Mouse (Mus musculus): ENCODE data around the gene Zfp692.
"Not testable (repeated sequence)": the region's sequence is repeated elsewhere in the genome, so short reads cannot be mapped to it uniquely, and the experiment has no call there.

Gene Zfp692

DNA sequence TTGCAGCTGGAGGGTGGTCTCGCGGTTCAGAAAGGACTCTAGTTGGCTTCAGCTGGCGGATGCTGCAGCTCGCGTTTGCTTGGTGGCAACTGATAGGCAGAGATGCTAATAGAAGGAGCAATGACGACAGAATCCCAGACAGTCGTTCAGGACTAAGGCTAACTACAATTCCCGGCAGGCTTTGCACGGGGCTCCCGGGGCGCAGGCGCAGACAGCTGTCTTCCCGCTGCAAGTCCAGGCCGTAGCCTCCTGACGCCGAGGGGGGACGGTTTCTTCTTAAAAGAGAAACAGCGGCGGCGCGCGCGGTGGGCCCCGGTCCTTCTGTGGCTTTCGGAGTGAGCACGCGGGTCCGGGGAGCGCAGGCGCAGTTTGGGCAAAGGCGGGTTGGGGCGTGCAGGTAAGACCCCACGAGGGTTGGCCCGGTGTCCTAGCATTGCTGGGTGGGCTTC, at the start of gene Zfp692:
Gene Zfp692 (plus strand): TSS at position 210 of the 449 bp plus-strand sequence.
- DNase-seq (ENCODE audit: low spot score), result peak; percentile 93

DNA sequence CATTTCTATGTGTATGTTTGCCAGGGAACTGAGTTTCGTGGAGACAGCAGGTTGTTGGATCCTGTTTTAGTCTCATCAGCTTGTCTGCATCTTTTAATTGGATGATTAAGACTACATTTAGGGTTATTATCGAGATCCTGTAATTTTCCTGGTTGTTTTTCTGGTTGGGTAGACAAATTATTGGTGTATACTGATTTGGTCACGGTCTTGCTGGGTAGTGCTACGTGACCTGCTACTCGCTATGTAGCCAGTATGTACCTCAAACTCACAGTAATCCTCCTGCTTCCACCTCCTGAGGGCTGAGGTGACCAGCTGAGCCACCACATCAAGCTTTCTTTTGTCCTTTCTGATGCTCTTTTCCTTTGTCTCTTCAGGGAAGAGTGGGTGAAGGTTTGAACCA, 49.1 kb upstream of the Zfp692 start:
- no peak for DNase-seq (ENCODE audit: low spot score)

- DNase-seq (ENCODE audit: low spot score), result no peak
These were observed 46.7 kb upstream of the Zfp692 start for GRCm38 (mm10) chr11:58260156-58260555.

DNA sequence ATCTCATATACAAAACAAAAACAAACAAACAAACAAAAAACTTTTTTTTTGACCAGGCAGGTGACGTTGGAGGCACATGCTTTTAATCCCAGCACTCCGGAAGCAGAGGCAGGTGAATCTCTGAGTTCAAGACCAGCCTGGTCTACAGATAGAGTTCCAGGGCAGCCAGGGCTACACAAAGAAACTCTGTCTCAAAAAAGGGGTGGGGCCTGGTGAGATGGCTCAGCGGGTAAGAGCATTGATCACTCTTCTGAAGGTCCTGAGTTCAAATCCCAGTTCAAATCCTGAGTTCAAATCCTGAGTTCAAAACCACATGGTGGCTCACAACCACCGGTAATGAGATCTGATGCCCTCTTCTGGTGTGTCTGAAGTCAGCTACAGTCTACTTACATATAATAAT, 45.0 kb upstream of the Zfp692 start:
- DNase-seq (ENCODE audit: low spot score), result no peak

DNA sequence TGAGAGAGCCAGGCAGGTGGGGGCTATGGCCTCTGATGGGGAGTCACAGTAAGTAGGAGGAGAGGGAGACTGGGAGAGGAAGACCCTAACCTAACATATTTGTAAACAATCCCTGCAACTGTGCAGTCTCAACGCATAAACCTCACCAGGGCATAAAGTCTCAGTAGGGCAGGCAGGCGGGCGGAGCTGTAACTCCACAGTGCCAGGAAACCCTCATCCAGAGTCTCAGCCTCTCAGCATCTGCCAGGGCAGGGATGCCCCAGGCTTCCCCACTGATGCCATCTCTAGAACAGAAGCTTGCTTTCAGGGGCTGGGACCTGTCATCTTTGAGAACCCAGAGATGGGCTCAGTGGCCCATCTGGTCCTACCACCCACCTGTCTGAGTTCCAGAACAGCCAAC, 44.5 kb upstream of the Zfp692 start:
- DNase-seq (ENCODE audit: low spot score), result no peak

DNA sequence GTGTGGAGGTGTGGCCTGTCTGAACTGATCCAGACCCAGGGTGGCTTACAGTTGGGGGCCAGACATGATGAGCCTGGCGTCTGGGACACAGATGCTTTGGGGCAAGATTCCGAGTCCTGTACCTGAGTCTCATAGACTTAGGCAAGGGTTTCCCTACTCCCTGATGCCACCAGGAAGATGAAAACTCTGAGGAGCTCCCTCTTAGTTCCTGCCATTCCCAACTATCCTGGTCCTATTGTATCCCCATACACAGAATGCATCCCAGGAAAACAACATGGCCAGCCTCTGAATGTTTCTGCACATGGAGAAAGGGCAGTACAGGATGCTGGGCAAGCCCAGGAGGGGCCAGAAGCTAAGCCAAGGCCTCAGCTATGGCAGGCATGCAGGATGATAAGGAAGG, 43.4 kb upstream of the Zfp692 start:
- no peak for DNase-seq (ENCODE audit: low spot score)

DNA sequence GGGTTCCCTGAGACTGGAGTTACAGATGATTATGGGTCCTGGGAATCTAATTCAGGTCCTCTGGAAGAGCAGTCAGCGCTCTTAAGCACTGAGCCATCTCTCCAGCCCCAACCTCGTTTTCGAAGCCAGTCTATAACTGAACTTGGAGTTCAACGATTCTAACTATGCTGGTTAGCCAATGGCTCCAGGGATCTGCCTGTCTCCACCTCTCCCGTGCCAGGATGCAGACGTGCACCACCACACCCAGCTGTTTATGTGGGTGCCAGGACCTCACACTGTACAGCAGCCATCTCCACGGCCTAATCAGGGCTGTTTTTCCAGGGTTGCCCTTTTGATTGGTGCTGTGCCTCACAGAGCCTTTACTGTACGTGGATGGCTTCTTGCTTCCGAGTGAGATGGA, 42.3 kb upstream of the Zfp692 start:
- no peak for DNase-seq (ENCODE audit: low spot score)

GRCm38 (mm10) chr11:58268285-58268684, 38.6 kb upstream of the Zfp692 start:
- no peak for DNase-seq (ENCODE audit: low spot score)

DNA sequence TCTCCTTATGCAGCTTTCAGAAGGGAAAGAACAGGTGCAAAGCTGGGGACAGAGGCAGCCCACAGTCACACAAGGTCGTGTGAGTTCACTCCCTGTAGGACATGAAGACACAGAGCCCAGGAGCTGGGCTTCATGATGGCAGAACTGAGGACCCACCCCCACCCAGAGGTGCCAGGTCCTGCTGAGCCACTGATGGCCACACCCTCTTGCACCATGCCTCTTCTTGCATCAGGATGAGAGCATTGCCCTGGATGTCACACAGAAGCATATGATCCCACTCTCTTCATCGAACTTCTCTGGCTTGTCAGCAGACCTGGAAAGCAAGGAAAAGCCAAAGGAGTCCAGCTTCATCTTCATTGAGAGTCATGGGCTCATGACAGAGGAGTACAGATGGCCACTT, 32.3 kb upstream of the Zfp692 start, which contains the start of gene 4930438A08Rik:
Gene 4930438A08Rik (plus strand): TSS at position 228 of the 400 bp plus-strand sequence.
- no peak for DNase-seq (ENCODE audit: low spot score)

- no peak for DNase-seq (ENCODE audit: low spot score)
These were observed 31.1 kb upstream of the Zfp692 start for GRCm38 (mm10) chr11:58275756-58276155.

GRCm38 (mm10) chr11:58281970-58282496, 24.8 kb upstream of the Zfp692 start:
- no peak for DNase-seq (ENCODE audit: low spot score)

- DNase-seq (ENCODE audit: low spot score), result no peak
These were observed 24.4 kb upstream of the Zfp692 start for GRCm38 (mm10) chr11:58282518-58282917.

- DNase-seq (ENCODE audit: low spot score), result no peak
These were observed 16.7 kb upstream of the Zfp692 start for GRCm38 (mm10) chr11:58289992-58290682.

DNA sequence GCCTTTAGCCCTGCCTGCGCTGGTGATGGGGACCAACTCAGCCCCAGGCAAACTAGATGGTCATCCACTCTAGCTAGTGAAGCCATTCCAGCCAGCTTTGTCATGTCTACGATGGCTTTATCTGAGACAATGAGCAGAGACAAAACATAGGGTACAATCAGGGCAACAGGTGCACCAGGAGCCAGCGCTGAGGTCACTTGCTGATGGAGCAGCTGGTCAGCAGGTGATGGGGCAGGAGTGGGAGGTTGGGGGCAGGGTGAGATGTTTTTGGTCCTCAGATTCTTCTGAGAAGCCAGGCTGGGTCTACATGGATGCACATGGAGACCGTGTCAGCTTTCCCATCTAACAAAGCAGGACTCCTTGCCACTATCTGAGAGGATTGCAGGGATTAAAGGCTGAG, 16.1 kb upstream of the Zfp692 start:
- no peak for DNase-seq (ENCODE audit: low spot score)

- no peak for DNase-seq (ENCODE audit: low spot score)
These were observed 14.1 kb upstream of the Zfp692 start for GRCm38 (mm10) chr11:58292791-58293190.

DNA sequence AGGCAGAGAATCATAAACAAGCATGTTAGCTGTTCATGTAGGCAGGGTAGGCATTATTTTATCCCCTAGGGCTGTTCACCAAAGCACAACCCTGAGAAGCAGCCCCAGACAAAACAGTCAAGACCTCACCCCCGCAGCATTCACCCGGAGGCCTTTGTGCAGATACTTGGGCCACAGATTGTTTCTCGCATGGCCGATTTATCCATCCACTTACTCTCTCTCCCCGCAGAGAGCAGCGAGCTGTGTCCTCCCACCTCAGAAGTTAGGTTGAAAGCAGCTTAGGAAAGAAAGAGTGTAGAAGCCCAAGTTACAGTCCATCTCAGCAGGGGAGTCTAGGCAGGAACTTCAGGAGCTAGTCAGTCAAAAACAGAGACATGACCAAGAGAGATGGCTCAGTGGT, 9.5 kb upstream of the Zfp692 start:
- no peak for DNase-seq (ENCODE audit: low spot score)

- DNase-seq (ENCODE audit: low spot score), result peak; percentile 58
These were observed 5.8 kb upstream of the Zfp692 start for GRCm38 (mm10) chr11:58301057-58301456.

DNA sequence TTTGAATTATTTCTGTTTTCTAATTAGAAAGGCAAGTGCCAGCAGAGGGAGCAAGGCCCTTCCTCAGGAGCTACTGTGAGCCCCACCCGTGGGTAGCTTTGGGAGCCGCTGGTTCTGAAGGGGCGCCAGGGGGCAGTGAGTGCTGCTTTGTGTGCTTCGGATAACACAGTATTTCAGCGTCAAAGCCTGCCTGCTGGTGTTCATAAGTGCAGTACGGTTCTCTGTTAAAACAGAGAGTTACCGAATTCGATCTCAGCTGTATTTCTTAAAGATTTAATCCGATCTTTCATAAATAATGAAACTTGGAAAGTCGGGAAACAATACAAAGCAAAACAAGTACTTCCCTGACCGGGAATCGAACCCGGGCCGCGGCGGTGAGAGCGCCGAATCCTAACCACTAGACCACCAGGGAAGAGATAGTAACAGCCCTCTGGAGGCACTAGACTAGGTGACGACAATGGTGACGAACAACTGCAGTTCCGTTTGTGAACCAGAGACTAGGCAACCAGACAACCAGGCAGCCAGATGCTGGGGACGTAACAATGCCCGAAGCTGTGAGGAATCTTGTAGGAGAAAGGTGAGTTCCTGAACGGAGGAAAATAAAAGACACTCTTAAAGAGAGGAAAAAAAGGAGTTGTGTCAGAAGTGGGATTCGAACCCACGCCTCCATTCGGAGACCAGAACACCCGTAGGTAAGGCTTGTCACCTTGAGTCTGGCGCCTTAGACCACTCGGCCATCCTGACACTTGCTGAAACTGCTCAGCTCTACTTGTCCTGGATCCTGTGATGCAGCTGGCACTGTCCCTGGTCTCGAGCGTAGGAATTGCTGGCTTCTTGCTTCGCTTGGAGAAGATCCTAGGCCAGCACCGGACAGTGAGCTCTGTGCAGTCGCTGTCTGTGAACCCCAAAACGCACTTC, 4.8 kb upstream of the Zfp692 start:
- DNase-seq (ENCODE audit: low spot score), result peak; percentile 99

DNA sequence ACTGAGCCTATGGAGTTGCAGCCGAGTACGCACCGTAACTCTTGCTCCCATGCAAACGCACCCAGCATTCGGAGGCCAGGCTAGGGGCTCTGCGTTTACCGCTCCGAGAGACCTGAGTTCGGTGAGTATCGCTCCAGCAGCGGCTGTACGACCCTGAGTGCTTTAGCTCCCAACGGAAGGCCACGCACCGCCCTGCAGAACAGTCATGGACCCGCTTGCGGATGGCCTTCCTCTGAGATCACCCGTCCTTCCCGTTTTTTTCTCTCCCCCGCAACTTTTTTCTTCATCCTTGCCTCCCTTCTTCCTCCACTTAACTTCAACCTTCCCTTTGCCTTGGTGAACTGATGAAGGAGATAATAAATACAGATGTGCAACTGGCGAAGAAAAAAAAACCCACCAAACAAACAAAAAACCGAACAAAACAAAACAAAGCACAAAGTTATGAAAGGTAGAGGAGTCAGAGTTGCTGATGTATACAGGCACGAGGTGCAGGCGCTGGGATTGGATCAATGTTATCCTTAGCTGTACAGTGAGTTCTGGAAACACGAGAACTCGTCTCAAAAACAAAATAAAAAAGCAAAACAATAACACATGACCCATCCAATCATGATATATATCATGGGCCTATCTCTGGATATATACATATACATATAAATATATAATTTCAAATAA, 4.0 kb upstream of the Zfp692 start:
- DNase-seq (ENCODE audit: low spot score), result no peak

- DNase-seq (ENCODE audit: low spot score), result no peak
These were observed 3.3 kb upstream of the Zfp692 start for GRCm38 (mm10) chr11:58303594-58303993.

GRCm38 (mm10) chr11:58305299-58305698, 1.6 kb upstream of the Zfp692 start:
- DNase-seq (ENCODE audit: low spot score), result not testable (repeated sequence)

DNA sequence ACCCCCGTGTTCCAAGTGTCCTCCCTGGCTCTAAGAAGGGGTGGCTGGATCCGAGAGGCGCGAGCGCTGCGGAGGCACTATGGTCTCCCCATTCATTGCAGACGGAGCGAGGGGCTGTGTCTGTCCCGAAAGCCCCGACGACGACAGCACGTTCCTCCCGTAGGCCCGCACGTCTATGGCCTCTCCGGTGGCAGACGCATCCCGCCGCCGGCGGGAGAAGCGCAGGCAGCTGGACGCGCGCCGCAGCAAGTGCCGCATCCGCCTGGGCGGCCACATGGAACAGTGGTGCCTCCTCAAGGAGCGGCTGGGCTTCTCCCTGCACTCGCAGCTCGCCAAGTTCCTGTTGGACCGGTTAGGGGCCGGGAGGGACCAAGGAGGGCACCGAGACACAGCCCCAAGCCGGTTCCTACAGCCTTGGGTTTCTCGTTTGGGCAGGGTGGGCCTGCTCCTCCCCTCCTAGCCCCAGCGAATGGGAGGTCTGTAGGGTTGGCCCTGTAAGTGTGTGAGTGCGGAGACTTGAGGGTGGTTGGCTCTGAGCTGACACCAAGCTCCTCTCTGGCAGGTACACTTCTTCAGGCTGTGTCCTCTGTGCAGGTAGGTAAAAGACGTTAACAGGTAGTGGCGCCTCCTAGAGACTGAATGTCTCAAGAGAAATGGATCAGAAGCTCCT, 677 bp downstream of the Zfp692 start:
- no peak for DNase-seq (ENCODE audit: low spot score)

Data from layer of hippocampus, adult 9-10 months (tissue).